Mouse (Mus musculus) heart, embryonic 14.5 days (tissue): ENCODE results near the gene Kcnh4. TPM values are rescaled to one million over a fixed set of nuclear protein-coding genes. Genes with fewer than 3 reads are reported as not detected.

Experiments
- polyA plus RNA-seq: library from polyadenylated mRNA; unstranded; fragments of >200 nt; fragmentation: Nextera tagmentation; extraction: Ambion mirVana; gene quantifications from 2 replicates; pipeline ENCODE4 v1.2.1, GENCODE M21; 2014

Kcnh4 gene
- polyA plus RNA-seq, 1 experiment from 2014 or later, result not detected

Other genes starting within 250 kb of the Kcnh4 start
- gene Acly, start 231.9 kb downstream of the Kcnh4 start, polyA plus RNA-seq, result 51.6 and 54.0 TPM in 2 replicates
- gene Ttc25, start 214.3 kb downstream of the Kcnh4 start, polyA plus RNA-seq, result 0.13 and 1.0 TPM in 2 replicates
- 19.2 and 20.8 TPM in 2 replicates for gene Cnp, start 185.0 kb downstream of the Kcnh4 start, polyA plus RNA-seq
- 76.6 and 81.1 TPM in 2 replicates for gene Nkiras2, start 140.7 kb downstream of the Kcnh4 start, polyA plus RNA-seq
- 66.4 and 69.6 TPM in 2 replicates for gene Dnajc7, start 139.8 kb downstream of the Kcnh4 start, polyA plus RNA-seq
- 0.26 and 0.35 TPM in 2 replicates for gene Zfp385c, start 67.5 kb downstream of the Kcnh4 start, polyA plus RNA-seq
- gene Dhx58, start 55.7 kb downstream of the Kcnh4 start, polyA plus RNA-seq, result 1.0 and 1.4 TPM in 2 replicates
- gene Kat2a, start 47.5 kb downstream of the Kcnh4 start, polyA plus RNA-seq, result 28.3 and 29.4 TPM in 2 replicates
- gene Hspb9, start 46.1 kb downstream of the Kcnh4 start, polyA plus RNA-seq, result not detected in 2 replicates
- 15.8 and 30.7 TPM in 2 replicates for gene Rab5c, start 21.7 kb downstream of the Kcnh4 start, polyA plus RNA-seq
- gene Hcrt, start 3.0 kb upstream of the Kcnh4 start, polyA plus RNA-seq, result not detected in 2 replicates
- 4.0 and 4.7 TPM in 2 replicates for gene Ghdc, start 11.0 kb upstream of the Kcnh4 start, polyA plus RNA-seq
- gene Stat5b, start 90.8 kb upstream of the Kcnh4 start, polyA plus RNA-seq, result 28.8 and 31.4 TPM in 2 replicates
- 5.6 and 6.4 TPM in 2 replicates for gene Stat5a, start 99.4 kb upstream of the Kcnh4 start, polyA plus RNA-seq
- gene Stat3, start 179.6 kb upstream of the Kcnh4 start, polyA plus RNA-seq, result 51.8 and 53.3 TPM in 2 replicates
- 200 and 204 TPM in 2 replicates for gene Cavin1, start 210.9 kb upstream of the Kcnh4 start, polyA plus RNA-seq
- gene Atp6v0a1, start 249.5 kb upstream of the Kcnh4 start, polyA plus RNA-seq, result 54.8 and 57.2 TPM in 2 replicates